Mouse (Mus musculus): ENCODE results near the gene Zc3h12a. TPM values are rescaled to one million over a fixed set of nuclear protein-coding genes. Genes with fewer than 3 reads are reported as not detected.
A peak's percentile ranks its signal among the peaks of the same experiment; 100 is the strongest.

The Zc3h12a gene
- total RNA-seq (2014; fragmentation: Nextera tagmentation) = 3.8 and 4.7 TPM in 2 replicates
- 2.7 and 5.6 TPM in 2 replicates for total RNA-seq (2017)

- peak; percentile 87 for ATAC-seq (replicated peaks; ENCODE audit: low FRiP score, low TSS enrichment, poor library complexity, severe bottlenecking)
Observed at GRCm38 (mm10) chr4:125127305-125128084, at the start of gene Zc3h12a. Gene Zc3h12a (minus strand): TSS chr4:125127840.

- 0 out of 2 replicates have a peak, but pooled peaks have one; percentile 18 for ATAC-seq (replicated peaks; ENCODE audit: low FRiP score, low TSS enrichment, poor library complexity, severe bottlenecking)
Observed at GRCm38 (mm10) chr4:125176639-125177165, 49.1 kb upstream of the Zc3h12a start.

GRCm38 (mm10) chr4:125176190-125176589, 48.5 kb upstream of the Zc3h12a start:
- no peak for ATAC-seq (replicated peaks; ENCODE audit: low FRiP score, low TSS enrichment, poor library complexity, severe bottlenecking)

- no peak for ATAC-seq (replicated peaks; ENCODE audit: low FRiP score, low TSS enrichment, poor library complexity, severe bottlenecking)
Observed at GRCm38 (mm10) chr4:125175591-125175990, 48.0 kb upstream of the Zc3h12a start.

- ATAC-seq (replicated peaks; ENCODE audit: low FRiP score, low TSS enrichment, poor library complexity, severe bottlenecking) = no peak
Observed at GRCm38 (mm10) chr4:125174516-125175185, 47.0 kb upstream of the Zc3h12a start.

- no peak for ATAC-seq (replicated peaks; ENCODE audit: low FRiP score, low TSS enrichment, poor library complexity, severe bottlenecking)
Observed at GRCm38 (mm10) chr4:125173150-125173549, 45.5 kb upstream of the Zc3h12a start.

- no peak for ATAC-seq (replicated peaks; ENCODE audit: low FRiP score, low TSS enrichment, poor library complexity, severe bottlenecking)
Observed at GRCm38 (mm10) chr4:125172736-125173135, 45.1 kb upstream of the Zc3h12a start.

GRCm38 (mm10) chr4:125167723-125168122, 40.1 kb upstream of the Zc3h12a start:
- ATAC-seq (replicated peaks; ENCODE audit: low FRiP score, low TSS enrichment, poor library complexity, severe bottlenecking) = no peak

GRCm38 (mm10) chr4:125164861-125165260, 37.2 kb upstream of the Zc3h12a start:
- ATAC-seq (replicated peaks; ENCODE audit: low FRiP score, low TSS enrichment, poor library complexity, severe bottlenecking) = no peak

GRCm38 (mm10) chr4:125162701-125163100, 35.1 kb upstream of the Zc3h12a start:
- no peak for ATAC-seq (replicated peaks; ENCODE audit: low FRiP score, low TSS enrichment, poor library complexity, severe bottlenecking)

GRCm38 (mm10) chr4:125161392-125161791, 33.8 kb upstream of the Zc3h12a start:
- ATAC-seq (replicated peaks; ENCODE audit: low FRiP score, low TSS enrichment, poor library complexity, severe bottlenecking) = no peak

GRCm38 (mm10) chr4:125160951-125161331, 33.3 kb upstream of the Zc3h12a start:
- ATAC-seq (replicated peaks; ENCODE audit: low FRiP score, low TSS enrichment, poor library complexity, severe bottlenecking) = no peak

- peak; percentile 87 for ATAC-seq (replicated peaks; ENCODE audit: low FRiP score, low TSS enrichment, poor library complexity, severe bottlenecking)
Observed at GRCm38 (mm10) chr4:125160320-125160950, 32.8 kb upstream of the Zc3h12a start.

- ATAC-seq (replicated peaks; ENCODE audit: low FRiP score, low TSS enrichment, poor library complexity, severe bottlenecking) = no peak
Observed at GRCm38 (mm10) chr4:125158581-125159317, 31.1 kb upstream of the Zc3h12a start.

- ATAC-seq (replicated peaks; ENCODE audit: low FRiP score, low TSS enrichment, poor library complexity, severe bottlenecking) = no peak
Observed at GRCm38 (mm10) chr4:125158081-125158480, 30.4 kb upstream of the Zc3h12a start.

GRCm38 (mm10) chr4:125157322-125157721, 29.7 kb upstream of the Zc3h12a start:
- no peak for ATAC-seq (replicated peaks; ENCODE audit: low FRiP score, low TSS enrichment, poor library complexity, severe bottlenecking)

- no peak for ATAC-seq (replicated peaks; ENCODE audit: low FRiP score, low TSS enrichment, poor library complexity, severe bottlenecking)
Observed at GRCm38 (mm10) chr4:125155646-125156045, 28.0 kb upstream of the Zc3h12a start.

GRCm38 (mm10) chr4:125153659-125154241, 26.1 kb upstream of the Zc3h12a start:
- no peak for ATAC-seq (replicated peaks; ENCODE audit: low FRiP score, low TSS enrichment, poor library complexity, severe bottlenecking)

- ATAC-seq (replicated peaks; ENCODE audit: low FRiP score, low TSS enrichment, poor library complexity, severe bottlenecking) = no peak
Observed at GRCm38 (mm10) chr4:125152469-125152868, 24.8 kb upstream of the Zc3h12a start.

Measured in megakaryocyte-erythroid progenitor cell, adult 5-6 weeks (primary cell).